Mouse (Mus musculus): Measurements from ENCODE around the gene Dnajc28. TPM values are rescaled to one million over a fixed set of nuclear protein-coding genes. Genes with fewer than 3 reads are reported as not detected.

Gene Dnajc28
- 1 to 10 TPM; 9.0 to 9.8 TPM for total RNA-seq (2021)
- long read RNA-seq, experiment 1, transcript Dnajc28-201 (2 exons, 3,368 nt), result major isoform, 5 of 7 reads
- long read RNA-seq, experiment 1, partial matches to known transcripts, result 0 of 7 reads
- long read RNA-seq, experiment 1, other reads (novel, unspliced or antisense), result 2 of 7 reads
- long read RNA-seq, experiment 2, transcript Dnajc28-201 (2 exons, 3,368 nt), result major isoform, 5 of 8 reads
- long read RNA-seq, experiment 2, partial matches to known transcripts, result 0 of 8 reads
- long read RNA-seq, experiment 2, other reads (novel, unspliced or antisense), result 2 of 8 reads

DNA sequence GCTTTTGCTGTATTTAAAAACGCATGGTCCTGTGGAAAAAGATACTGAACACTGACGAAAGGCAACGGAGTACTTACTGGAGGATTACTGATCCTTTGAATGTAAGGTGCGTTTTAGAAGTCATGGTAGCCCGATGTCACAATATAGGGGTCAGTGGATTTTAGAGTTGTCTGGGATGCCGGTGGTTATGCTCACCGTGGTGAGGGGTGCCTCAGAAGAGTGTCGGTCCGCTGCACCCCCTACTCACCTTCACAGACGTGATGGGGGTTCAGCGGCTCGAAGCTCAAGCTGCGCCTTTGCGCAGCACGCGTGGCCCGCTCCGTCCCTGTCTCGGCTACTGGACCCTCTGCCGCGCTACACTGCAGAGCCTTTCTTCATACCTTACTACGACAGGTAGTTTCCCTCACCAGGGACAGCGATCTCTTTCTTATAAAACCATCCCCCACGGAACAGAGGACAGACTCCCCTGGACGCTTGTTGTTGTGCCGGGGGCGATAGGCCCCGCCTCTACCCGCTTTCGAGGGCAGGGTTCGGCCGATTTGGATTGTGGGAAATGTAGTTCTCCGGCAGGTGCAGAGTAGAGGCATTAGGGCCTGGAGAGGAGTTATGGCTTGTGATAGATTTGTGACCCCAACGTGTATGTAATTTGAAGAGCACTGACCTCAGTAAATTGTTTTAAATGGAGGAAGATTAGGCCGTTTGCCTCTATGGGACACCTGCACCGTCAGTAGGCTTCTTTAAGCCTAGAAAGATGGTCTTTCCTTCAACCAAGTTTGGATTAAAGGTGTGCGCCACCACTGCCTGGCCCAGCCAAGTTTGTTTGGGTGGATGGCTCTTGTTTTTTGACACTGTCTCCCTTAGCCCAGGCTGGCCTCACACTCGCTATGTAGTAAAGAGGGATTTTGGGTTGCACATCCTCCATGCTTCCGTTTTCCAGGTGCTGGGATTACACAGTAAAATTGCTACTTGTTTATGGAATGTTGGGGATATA is at the start of gene Dnajc28:
TSS of gene Dnajc28 (minus strand) at position 516 of the 991 bp plus-strand sequence.
- TF ChIP-seq CTCF (IDR thresholded peaks at IDR 0.05), result no peak
- Histone ChIP-seq H3K4me3 (peak within 1 kb of the TSS; percentile 64), H3K27ac (peak within 1 kb of the TSS; percentile 87)
- peak; percentile 78 to 83 for DNase-seq (ENCODE audit: extremely low spot score in 1 of 2, low spot score in 2 of 2)
- intact Hi-C loops (cut with DNase I), result loop anchor here (2.0 kb wide), 1 partner anchor 22 kb away; the partner anchor contains the start of gene Tmem50b

DNA sequence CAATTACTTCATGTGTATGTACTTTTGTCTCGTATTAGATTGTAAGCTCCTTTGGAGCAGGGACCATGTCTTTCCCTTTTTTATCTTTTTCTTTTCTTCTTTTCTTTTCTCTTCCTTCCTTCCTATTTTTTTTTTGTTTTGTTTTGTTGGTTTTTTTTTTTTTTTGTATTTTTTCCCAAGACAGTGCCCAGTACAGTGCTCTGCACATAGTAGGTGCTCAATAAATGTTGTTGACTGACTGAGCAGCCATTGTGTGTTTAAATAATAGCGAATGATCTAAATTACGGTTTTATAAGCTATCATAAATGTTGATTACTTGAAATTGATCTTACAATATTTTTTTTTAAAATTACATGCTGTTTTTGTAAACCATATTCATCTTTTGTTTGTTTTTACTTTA is 45.0 kb upstream of the Dnajc28 start:
- TF ChIP-seq CTCF (IDR thresholded peaks at IDR 0.05), result no peak
- intact Hi-C loops (cut with DNase I), result loop anchor here (2.0 kb wide), 1 partner anchor 15 kb away; no protein-coding TSS in a partner anchor

DNA sequence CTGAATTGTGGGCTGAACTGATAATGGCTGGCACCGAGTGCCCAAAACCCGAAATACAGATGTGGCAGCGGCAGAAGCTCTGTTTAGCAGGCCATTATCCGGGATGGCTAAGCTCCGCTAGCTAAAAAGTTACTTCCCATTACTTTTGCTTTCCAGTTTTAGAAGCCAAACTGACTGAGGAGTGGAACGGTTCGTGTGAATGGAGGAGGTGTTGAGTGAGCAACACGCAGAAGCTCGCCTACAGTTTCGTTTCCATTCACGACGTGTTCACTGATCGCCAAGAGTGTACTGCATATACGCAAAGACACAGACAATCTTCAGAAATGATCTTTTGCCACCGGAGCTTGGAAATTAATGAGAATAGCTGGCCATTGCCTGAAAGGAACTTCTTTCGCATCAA is 43.5 kb upstream of the Dnajc28 start:
- TF ChIP-seq CTCF (IDR thresholded peaks at IDR 0.05), result no peak
- intact Hi-C loops (cut with DNase I), result no loop called here
- Histone ChIP-seq H3K4me3 (no peak overlapping the region), H3K27ac (no peak overlapping the region)
- no peak for DNase-seq (ENCODE audit: extremely low spot score in 1 of 2, low spot score in 2 of 2)

More for the DNA sequence above, 45.0 kb upstream of the Dnajc28 start:
- no peak for DNase-seq (ENCODE audit: extremely low spot score in 1 of 2, low spot score in 2 of 2)
- no peak overlapping the region for H3K27ac ChIP-seq
- no peak overlapping the region for H3K4me3 ChIP-seq

DNA sequence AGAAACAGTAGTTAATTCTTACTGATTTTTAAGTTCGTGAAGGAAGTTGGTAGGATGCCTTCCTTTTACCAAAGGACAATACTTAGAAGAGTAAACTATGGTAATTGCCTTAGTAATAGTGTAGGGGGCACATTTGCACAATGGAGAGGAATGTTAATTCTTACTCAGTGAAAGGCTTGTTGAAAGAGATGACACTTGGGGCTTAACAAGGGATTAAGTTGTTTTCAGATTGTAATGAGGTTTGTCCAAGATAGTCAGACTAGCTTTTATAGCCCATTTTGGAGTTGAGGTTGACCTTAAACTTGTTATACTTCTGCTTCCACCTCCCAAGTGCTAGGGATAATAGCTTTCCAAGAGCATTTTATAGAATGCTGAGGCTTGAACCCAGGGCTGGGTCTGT is 42.6 kb upstream of the Dnajc28 start:
- intact Hi-C loops (cut with DNase I), result no loop called here
- H3K27ac ChIP-seq, result no peak overlapping the region
- H3K4me3 ChIP-seq, result no peak overlapping the region
- TF ChIP-seq CTCF (IDR thresholded peaks at IDR 0.05), result no peak
- no peak for DNase-seq (ENCODE audit: extremely low spot score in 1 of 2, low spot score in 2 of 2)

DNA sequence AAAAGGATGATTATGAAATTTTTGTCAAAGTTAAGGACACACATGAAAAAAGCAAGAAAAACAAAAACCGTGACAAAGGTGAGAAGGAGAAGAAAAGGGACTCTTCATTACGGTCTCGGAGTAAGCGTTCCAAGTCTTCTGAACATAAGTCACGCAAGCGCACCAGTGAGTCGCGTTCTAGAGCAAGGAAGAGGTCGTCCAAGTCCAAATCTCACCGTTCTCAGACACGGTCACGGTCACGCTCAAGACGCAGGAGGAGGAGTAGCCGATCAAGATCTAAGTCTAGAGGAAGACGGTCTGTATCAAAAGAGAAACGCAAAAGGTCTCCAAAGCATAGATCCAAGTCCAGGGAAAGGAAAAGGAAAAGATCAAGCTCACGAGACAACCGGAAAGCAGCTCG is 41.0 kb upstream of the Dnajc28 start:
- Histone ChIP-seq H3K27ac (no peak overlapping the region), H3K4me3 (no peak overlapping the region)
- DNase-seq (ENCODE audit: extremely low spot score in 1 of 2, low spot score in 2 of 2), result no peak
- intact Hi-C loops (cut with DNase I), result no loop called here
- no peak for TF ChIP-seq CTCF (IDR thresholded peaks at IDR 0.05)

DNA sequence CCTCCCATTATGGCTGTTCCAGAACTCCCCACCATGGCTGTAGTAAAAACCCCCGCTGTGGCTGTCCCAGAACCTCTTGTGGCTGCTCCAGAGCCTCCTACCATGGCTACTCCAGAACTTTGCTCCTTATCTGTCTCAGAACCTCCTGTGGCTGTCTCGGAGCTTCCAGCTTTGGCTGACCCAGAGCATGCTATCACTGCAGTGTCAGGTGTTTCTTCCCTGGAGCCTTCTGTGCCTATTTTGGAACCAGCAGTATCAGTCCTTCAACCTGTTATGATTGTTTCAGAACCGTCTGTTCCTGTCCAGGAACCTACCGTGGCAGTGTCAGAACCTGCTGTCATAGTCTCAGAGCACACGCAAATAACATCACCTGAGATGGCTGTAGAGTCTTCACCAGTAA is 39.6 kb upstream of the Dnajc28 start:
- DNase-seq (ENCODE audit: extremely low spot score in 1 of 2, low spot score in 2 of 2), result no peak
- intact Hi-C loops (cut with DNase I), result no loop called here
- Histone ChIP-seq H3K4me3 (no peak overlapping the region), H3K27ac (no peak overlapping the region)
- TF ChIP-seq CTCF (IDR thresholded peaks at IDR 0.05), result no peak

DNA sequence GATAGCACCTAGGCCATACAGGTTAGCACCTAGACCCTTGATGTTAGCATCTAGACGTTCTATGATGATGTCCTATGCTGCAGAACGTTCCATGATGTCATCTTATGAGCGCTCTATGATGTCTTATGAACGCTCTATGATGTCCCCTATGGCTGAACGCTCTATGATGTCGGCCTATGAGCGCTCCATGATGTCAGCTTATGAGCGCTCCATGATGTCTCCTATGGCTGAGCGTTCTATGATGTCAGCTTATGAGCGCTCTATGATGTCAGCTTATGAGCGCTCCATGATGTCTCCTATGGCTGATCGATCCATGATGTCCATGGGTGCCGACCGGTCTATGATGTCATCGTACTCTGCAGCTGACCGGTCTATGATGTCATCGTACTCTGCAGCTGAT is 38.5 kb upstream of the Dnajc28 start:
- Histone ChIP-seq H3K27ac (no peak overlapping the region), H3K4me3 (no peak overlapping the region)
- intact Hi-C loops (cut with DNase I), result no loop called here
- TF ChIP-seq CTCF (IDR thresholded peaks at IDR 0.05), result no peak
- no peak for DNase-seq (ENCODE audit: extremely low spot score in 1 of 2, low spot score in 2 of 2)

DNA sequence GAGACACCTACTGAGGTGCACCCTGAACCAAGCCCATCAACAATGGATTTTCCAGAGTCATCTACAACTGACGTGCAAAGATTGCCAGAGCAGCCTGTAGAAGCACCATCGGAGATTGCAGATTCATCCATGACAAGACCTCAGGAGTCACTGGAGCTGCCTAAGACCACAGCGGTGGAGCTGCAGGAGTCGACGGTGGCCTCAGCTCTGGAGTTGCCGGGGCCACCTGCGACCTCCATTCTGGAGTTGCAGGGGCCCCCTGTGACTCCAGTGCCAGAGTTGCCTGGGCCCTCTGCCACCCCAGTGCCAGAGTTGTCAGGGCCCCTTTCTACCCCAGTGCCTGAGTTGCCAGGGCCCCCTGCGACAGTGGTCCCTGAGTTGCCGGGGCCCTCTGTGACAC is 36.5 kb upstream of the Dnajc28 start:
- intact Hi-C loops (cut with DNase I), result no loop called here
- DNase-seq (ENCODE audit: extremely low spot score in 1 of 2, low spot score in 2 of 2), result no peak
- H3K27ac ChIP-seq, result no peak overlapping the region
- H3K4me3 ChIP-seq, result no peak overlapping the region
- no peak for TF ChIP-seq CTCF (IDR thresholded peaks at IDR 0.05)

DNA sequence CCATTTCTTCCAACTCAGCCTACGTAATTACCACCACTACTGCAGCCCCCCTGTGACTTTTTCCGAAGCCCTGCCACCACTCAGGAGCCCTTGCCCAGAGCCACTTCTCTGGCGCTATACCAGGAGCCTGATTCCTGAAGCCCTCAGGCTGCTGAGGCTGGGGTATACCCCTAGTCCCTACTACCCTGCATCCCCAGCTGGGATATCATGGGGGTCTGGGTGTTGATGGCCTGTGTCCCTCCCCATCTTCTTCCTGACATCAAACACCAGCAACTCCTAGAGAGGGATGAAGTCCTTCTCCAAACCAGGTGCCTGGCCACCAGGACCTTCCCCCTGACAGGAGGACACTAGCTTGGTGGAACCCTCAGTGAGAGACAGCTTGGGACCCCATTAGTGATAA is 33.4 kb upstream of the Dnajc28 start:
- intact Hi-C loops (cut with DNase I), result loop anchor here (5.0 kb wide), 1 partner anchor 35 kb away; the partner anchor contains the start of gene Donson
- no peak overlapping the region for H3K27ac ChIP-seq
- no peak for DNase-seq (ENCODE audit: extremely low spot score in 1 of 2, low spot score in 2 of 2)
- TF ChIP-seq CTCF (IDR thresholded peaks at IDR 0.05), result no peak
- H3K4me3 ChIP-seq, result no peak overlapping the region

DNA sequence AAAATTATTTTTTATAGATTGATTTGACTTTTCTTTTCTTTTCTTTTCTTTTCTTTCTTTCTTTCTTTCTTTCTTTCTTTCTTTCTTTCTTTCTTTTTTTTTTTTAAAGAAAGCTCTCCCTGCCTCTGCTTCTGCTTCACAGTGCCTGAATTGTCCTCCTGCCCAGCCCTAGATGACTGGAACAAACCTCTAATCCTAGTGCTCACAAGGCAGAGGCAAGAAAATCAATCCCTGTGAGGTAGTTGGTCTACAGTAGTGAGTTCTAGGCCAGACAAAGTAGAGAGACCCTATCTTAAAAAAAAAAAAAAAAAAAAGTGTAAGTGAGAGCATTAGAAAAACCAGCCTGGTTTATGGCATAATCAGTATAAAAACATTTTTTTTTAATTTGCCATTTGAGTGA is 31.0 kb upstream of the Dnajc28 start:
- Histone ChIP-seq H3K4me3 (no peak overlapping the region; the same call in 1 of the 2 replicates), H3K27ac (no peak overlapping the region)
- no peak for DNase-seq (ENCODE audit: extremely low spot score in 1 of 2, low spot score in 2 of 2)
- intact Hi-C loops (cut with DNase I), result loop anchor here (5.0 to 10.0 kb wide), 2 partner anchors 38 to 605 kb away; partner anchors contain the start of genes Donson and Paxbp1
- no peak for TF ChIP-seq CTCF (IDR thresholded peaks at IDR 0.05)

DNA sequence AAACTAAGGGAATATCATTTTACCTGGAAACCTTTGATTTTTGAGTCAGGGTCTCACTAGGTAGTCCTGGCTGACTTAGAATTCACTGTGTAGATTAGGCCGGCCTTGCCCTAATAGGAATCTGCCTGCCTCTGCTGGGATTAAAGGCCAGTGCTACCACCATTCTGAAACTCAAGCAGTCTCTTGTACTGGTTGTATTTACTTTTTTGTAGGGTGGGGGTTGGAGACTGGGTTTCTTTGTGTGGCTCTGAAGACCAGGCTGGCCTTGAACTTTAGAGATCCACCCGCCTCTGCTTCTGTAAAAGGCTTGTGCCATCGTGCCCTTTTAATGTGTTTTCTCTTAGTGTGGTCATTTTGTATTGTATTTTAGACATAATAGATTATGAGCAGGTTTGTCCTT is 30.4 kb upstream of the Dnajc28 start:
- intact Hi-C loops (cut with DNase I), result loop anchor here (10.0 kb wide), 1 partner anchor 604 kb away; the partner anchor contains the start of gene Paxbp1
- peak overlapping the region; percentile 63 for H3K4me3 ChIP-seq
- DNase-seq (ENCODE audit: extremely low spot score in 1 of 2, low spot score in 2 of 2), result no peak
- H3K27ac ChIP-seq, result no peak overlapping the region
- TF ChIP-seq CTCF (IDR thresholded peaks at IDR 0.05), result no peak

DNA sequence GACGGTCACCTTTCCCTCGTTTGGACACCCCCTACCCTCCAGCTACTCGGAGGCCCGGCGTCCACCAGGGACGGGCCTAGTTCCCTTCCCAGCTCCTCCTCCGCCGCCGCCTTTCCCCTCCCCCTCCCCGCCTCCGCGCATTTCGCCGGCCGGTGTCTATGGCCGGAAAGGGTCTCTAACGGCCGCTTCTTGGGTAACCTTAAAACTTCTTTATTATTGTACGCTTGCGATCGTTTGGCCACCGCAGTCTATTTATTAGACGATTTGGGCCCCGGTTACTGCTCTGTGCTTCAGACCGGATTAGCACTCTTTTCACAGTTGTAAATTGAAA is 29.4 kb upstream of the Dnajc28 start:
- Histone ChIP-seq H3K27ac (peak overlapping the region; percentile 98), H3K4me3 (peak overlapping the region; percentile 63)
- intact Hi-C loops (cut with DNase I), result loop anchor here (10.0 kb wide), 1 partner anchor 603 kb away; the partner anchor contains the start of gene Paxbp1
- TF ChIP-seq CTCF (IDR thresholded peaks at IDR 0.05), result no peak
- peak; percentile 73 to 75 for DNase-seq (ENCODE audit: extremely low spot score in 1 of 2, low spot score in 2 of 2)

Measured in left cerebral cortex, adult 2 months (tissue).